Mouse (Mus musculus) ZHBTc4 (cell line): ENCODE data around the gene Rbm38.

Source experiments
- DNase-seq: peaks from one replicate; pipeline ENCODE4 v3.0.0-alpha.2; 2011; ENCODE audit warnings: low read depth, low spot score

Rbm38 gene

GRCm38 (mm10) chr2:173036611-173037010 lies 16.3 kb downstream of the Rbm38 start:
- DNase-seq = no peak

GRCm38 (mm10) chr2:173037347-173037746 lies 17.0 kb downstream of the Rbm38 start:
- DNase-seq = no peak

DNA sequence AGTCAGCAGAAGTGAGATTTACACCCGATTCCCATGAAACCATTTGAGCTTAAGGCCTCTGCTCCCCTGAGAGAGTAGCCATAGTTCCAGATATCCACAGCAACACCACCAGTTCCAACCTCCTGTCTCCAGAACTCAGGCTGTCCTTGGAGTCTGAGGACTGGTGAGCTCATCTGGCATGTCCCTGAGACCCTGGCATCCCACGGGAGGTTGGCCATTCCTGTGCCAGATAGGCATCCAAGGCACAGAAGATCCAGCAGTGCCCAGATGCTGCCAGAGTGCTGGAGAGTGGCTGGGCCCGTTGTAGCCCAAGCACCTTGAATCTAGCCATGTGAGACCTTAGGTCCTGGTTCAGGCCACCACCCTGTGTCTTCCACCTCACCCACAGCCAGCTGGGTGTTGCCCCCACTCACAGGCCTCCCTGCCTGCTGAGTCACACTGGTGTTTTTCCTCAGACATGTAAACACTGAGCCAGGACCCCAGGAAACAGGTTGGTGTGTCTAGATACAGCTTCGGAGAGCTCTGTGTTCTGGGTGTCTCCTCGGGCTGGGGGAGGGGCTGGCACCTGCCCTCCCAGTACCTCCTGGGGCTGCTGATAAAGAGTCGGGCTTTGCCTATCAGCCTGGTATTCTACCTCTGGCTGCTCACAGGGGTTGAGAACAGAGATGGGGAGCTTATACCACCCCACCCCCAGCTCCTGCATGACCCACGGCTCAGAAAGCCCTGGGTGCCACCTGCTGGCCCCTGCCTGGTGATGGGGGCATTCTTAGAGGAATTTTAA lies 17.7 kb downstream of the Rbm38 start:
- DNase-seq = no peak

GRCm38 (mm10) chr2:173039041-173039440 lies 18.7 kb downstream of the Rbm38 start:
- DNase-seq = no peak

GRCm38 (mm10) chr2:173040803-173041202 lies 20.5 kb downstream of the Rbm38 start:
- DNase-seq = no peak

DNA sequence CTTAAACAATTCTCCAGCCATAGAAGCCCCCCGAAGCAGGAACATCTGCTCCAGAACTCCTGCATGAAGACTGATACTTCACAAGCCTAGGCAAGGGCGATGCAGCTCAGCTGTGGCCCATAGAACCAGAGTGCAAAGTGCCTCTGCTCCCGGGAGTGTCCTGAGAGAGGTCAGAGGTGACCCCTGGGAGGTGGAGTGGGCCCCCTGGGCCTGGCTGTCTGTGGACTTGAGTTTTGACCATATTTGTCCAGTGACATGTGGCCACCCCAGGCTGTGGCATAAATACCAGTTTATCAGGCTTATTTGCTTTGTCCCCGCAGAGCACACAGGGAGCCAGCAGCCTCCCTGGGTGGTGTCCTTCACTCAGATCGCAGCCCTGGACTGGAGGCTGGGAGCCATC lies 20.9 kb downstream of the Rbm38 start:
- DNase-seq = no peak

DNA sequence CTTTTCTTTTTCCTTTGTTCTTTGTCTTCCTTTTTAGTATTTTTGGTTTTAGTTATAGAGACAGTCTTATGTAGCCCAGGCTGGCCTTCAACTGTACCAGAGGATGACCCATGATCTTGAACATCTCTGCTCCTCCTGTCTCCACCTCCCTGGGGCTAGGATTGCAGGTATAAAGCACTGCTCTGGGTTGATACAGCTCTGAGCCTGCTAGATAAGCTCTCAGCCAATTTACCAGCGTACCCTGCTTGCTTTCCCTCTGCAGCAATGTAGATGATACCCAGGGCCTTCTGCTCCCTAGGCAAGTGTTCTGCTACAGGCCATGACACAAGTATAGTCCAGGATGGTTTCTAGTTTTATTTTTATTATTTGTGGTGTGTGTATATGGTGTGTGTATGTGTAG lies 21.6 kb downstream of the Rbm38 start:
- no peak for DNase-seq

GRCm38 (mm10) chr2:173042504-173043162 lies 22.3 kb downstream of the Rbm38 start:
- DNase-seq = no peak

DNA sequence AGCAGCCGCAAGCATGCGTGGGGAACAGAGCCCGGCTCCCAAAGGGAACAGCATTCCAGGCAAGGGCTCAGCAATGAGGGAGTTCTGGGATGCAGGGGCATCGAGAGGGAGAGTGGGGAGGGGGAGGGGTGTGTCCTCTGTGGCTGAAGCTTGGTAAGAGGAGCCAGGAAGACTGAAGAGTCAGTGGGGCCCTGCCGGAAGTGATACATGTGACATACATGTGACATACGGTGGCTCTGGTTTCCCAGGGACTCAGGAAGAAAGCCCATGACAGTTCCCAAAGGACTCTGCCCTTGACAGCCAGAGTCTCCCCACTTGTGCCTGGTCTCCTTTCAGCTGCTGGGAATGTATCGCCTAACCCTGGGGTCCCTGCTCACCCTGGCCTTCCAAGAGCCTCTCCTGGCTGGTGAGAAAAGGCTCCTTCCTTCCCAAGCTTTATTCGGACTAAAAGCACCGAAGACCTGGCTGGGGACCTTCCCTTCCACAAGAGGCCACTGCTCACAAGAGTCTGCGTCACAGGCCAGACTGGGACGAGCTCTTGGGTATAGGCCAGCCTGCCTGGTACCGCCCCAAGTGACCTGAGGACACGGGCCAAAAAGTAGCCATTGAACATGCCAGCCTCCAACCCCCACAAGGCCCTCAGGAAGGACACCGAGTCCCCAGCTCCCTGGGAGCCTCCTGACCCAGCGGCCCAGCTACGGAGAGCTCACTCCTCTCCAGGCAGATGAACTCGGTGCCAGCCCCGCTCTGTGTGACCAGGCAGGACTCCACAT lies 24.1 kb downstream of the Rbm38 start:
- DNase-seq = no peak

DNA sequence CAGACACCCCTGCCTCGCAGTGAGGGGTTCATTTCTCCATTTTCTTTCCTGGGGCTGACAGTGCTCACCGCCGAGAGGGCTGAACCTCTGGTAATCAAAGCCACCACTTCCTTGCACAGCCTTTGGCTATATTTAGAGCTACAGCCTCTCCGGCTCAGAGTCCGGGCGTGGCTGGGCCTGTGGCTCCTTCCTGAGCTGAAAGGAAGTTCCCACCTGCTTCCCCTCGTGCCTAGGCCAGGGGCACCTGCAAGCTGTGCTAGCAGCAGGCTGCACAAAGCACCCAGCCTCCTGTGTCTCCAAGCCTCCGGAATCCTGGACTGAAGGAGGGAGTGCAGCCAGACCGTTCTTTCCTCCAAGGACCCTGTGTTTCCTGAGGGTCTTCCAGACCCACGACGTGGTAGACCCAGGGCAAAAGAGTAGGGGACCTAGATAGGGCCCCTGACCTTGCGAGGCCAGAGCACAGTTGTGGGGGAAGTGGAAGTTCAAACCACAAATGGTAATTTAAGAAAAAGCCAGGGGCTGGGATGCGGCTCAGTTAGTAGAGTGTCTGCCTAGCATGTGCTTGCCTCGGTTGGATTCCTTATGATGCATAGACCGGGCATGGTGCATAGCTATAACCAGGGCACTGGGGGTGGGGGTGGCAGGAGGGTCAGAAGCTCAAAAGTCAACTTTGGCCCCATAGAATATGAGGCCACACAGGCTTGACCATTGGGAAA lies 26.4 kb downstream of the Rbm38 start:
- DNase-seq = peak; percentile 58

GRCm38 (mm10) chr2:173047471-173047870 lies 27.2 kb downstream of the Rbm38 start:
- no peak for DNase-seq

- peak; percentile 44 for DNase-seq
Observed at GRCm38 (mm10) chr2:173048041-173048745, 27.9 kb downstream of the Rbm38 start.

DNA sequence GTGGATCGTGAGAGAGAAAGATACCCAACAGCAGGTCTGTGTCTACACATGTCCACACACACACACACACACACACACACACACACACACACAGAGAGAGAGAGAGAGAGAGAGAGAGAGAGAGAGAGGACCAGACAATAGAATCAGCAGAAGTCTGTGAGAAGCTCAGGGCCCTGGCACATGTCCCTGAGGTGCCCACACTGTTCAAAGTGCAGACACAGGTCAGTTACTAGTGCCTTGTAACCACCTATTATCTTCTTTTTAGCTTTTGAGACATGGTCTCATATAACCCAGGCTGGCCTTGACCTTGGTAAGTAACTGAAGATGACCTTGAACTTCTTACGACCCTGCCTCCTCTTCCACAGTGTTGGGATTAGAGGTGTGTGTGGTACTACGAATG lies 28.9 kb downstream of the Rbm38 start:
- peak; percentile 29 for DNase-seq

DNA sequence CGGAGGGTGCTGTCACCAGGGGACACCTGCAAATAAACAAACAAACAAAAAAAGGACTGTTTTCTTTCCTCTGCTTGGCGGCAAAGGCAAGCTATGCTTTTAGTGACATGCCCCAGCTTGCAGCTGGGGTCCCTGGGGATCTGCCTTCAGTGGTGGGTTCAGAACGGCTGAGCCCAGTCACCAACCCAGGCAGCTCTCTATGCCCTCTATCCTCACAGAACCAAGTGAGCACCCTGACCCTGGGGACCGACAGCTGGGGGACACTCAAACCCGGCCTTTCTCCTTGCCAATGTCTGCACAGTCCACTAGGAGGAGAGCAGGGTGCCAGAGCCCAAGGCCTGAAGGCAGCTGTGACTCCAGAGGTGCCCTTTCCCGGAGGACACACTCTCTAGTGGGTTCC lies 29.5 kb downstream of the Rbm38 start:
- no peak for DNase-seq

- DNase-seq = no peak
Observed at GRCm38 (mm10) chr2:173050604-173051382, 30.5 kb downstream of the Rbm38 start.

GRCm38 (mm10) chr2:173052881-173053280 lies 32.6 kb downstream of the Rbm38 start:
- no peak for DNase-seq

DNA sequence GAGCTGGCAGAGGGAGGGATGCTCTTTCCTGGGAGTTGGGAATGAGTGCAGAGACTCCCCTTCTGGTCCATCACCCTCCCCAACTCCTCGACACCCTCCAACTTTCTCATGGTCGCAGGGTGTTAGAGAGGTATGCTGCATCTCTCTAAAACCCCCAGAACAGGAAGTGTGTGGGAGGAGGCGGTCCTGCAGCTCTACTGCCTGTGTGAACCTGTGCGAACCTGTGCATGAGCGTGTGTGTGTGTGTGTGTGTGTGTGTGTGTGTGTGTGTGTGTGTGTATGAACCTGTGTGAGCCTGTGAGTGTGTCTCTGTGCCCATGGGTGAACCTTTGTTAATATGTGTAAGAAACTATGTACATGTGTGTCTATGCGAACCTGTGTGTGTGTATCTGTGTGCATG lies 33.5 kb downstream of the Rbm38 start:
- no peak for DNase-seq

GRCm38 (mm10) chr2:173056303-173056881 lies 36.1 kb downstream of the Rbm38 start:
- no peak for DNase-seq

DNA sequence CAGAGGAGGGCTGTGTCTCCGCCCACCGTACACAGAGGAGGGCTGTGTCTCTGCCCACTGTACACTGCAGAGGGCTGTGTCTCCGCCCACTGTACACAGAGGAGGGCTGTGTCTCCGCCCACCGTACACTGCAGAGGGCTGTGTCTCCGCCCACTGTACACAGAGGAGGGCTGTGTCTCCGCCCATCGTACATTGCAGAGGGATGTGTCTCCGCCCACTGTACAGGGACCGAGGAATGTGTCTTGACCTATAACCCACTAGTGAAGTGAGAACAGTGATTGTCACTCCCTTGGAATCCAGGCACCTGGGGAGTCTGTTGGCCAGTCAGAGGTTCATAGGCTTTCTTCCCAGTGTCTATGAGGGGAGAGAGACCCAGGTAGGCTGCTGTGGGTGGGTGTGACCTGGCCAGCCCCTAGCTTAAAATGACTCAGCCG lies 36.6 kb downstream of the Rbm38 start:
- peak; percentile 97 for DNase-seq

DNA sequence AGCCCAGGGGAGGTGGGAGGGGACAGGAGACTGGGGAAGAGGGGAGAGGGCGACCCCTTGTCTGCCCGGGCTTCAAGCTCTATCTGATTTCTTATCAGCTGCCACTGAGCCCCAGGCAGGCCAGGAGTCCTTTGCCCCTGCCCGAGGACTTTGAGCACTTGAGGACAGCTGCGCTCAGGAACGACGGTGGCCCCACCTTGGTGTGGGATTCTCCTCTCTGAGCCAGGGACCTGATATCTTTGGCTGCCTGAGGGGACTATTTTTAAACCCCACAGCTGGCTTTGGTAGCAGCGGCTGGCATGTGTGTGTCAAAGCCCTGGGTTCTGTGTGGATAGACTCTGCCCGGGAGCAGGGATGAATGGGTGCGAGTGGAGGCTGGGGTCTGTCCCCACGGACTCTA lies 37.3 kb downstream of the Rbm38 start:
- no peak for DNase-seq
